Mouse (Mus musculus): ENCODE results near the gene Usp1.
A peak's percentile ranks its signal among the peaks of the same experiment; 100 is the strongest.
"Not testable (repeated sequence)": the region's sequence is repeated elsewhere in the genome, so short reads cannot be mapped to it uniquely, and the experiment has no call there.

The Usp1 gene

GRCm38 (mm10) chr4:98923568-98924070, at the start of gene Usp1:
Gene Usp1 (plus strand): TSS chr4:98923810.
- DNase-seq (ENCODE audit: low read depth, low spot score): no peak

GRCm38 (mm10) chr4:98882706-98883105, 40.9 kb upstream of the Usp1 start:
- no peak for DNase-seq (ENCODE audit: low read depth, low spot score)

GRCm38 (mm10) chr4:98886377-98886776, 37.2 kb upstream of the Usp1 start:
- DNase-seq (ENCODE audit: low read depth, low spot score): no peak

- DNase-seq (ENCODE audit: low read depth, low spot score): peak; percentile 33
Observed at GRCm38 (mm10) chr4:98887148-98887547, 36.5 kb upstream of the Usp1 start.

GRCm38 (mm10) chr4:98910246-98910645, 13.4 kb upstream of the Usp1 start:
- no peak for DNase-seq (ENCODE audit: low read depth, low spot score)

GRCm38 (mm10) chr4:98917724-98918123, 5.9 kb upstream of the Usp1 start:
- DNase-seq (ENCODE audit: low read depth, low spot score): no peak

GRCm38 (mm10) chr4:98918204-98918603, 5.4 kb upstream of the Usp1 start:
- DNase-seq (ENCODE audit: low read depth, low spot score): no peak

- DNase-seq (ENCODE audit: low read depth, low spot score): no peak
Observed at GRCm38 (mm10) chr4:98920896-98921295, 2.7 kb upstream of the Usp1 start.

GRCm38 (mm10) chr4:98922061-98922642, 1.5 kb upstream of the Usp1 start:
- DNase-seq (ENCODE audit: low read depth, low spot score): peak; percentile 15

GRCm38 (mm10) chr4:98922643-98923567, 705 bp upstream of the Usp1 start:
- peak; percentile 99 for DNase-seq (ENCODE audit: low read depth, low spot score)

- no peak for DNase-seq (ENCODE audit: low read depth, low spot score)
Observed at GRCm38 (mm10) chr4:98924071-98924905, 678 bp downstream of the Usp1 start.

GRCm38 (mm10) chr4:98924906-98925178, 1.2 kb downstream of the Usp1 start:
- DNase-seq (ENCODE audit: low read depth, low spot score): no peak

GRCm38 (mm10) chr4:98925250-98925781, 1.7 kb downstream of the Usp1 start:
- DNase-seq (ENCODE audit: low read depth, low spot score): no peak

- no peak for DNase-seq (ENCODE audit: low read depth, low spot score)
Observed at GRCm38 (mm10) chr4:98936036-98936435, 12.4 kb downstream of the Usp1 start.

- DNase-seq (ENCODE audit: low read depth, low spot score): not testable (repeated sequence)
Observed at GRCm38 (mm10) chr4:98938210-98938609, 14.6 kb downstream of the Usp1 start.

- no peak for DNase-seq (ENCODE audit: low read depth, low spot score)
Observed at GRCm38 (mm10) chr4:98950563-98950962, 27.0 kb downstream of the Usp1 start.

- no peak for DNase-seq (ENCODE audit: low read depth, low spot score)
Observed at GRCm38 (mm10) chr4:98955986-98956385, 32.4 kb downstream of the Usp1 start.

GRCm38 (mm10) chr4:98960243-98960642, 36.6 kb downstream of the Usp1 start:
- DNase-seq (ENCODE audit: low read depth, low spot score): no peak

GRCm38 (mm10) chr4:98969946-98970345, 46.3 kb downstream of the Usp1 start:
- DNase-seq (ENCODE audit: low read depth, low spot score): no peak

GRCm38 (mm10) chr4:98975741-98976140, 52.1 kb downstream of the Usp1 start:
- no peak for DNase-seq (ENCODE audit: low read depth, low spot score)

- not testable (repeated sequence) for DNase-seq (ENCODE audit: low read depth, low spot score)
Observed at GRCm38 (mm10) chr4:98978288-98978687, 54.7 kb downstream of the Usp1 start.

GRCm38 (mm10) chr4:98978693-98979092, 55.1 kb downstream of the Usp1 start:
- DNase-seq (ENCODE audit: low read depth, low spot score): no peak

Data from telencephalon, adult 2 months (tissue).